12 mouse cellular contexts compared by ENCODE assay signal in the genomic region with DNA sequence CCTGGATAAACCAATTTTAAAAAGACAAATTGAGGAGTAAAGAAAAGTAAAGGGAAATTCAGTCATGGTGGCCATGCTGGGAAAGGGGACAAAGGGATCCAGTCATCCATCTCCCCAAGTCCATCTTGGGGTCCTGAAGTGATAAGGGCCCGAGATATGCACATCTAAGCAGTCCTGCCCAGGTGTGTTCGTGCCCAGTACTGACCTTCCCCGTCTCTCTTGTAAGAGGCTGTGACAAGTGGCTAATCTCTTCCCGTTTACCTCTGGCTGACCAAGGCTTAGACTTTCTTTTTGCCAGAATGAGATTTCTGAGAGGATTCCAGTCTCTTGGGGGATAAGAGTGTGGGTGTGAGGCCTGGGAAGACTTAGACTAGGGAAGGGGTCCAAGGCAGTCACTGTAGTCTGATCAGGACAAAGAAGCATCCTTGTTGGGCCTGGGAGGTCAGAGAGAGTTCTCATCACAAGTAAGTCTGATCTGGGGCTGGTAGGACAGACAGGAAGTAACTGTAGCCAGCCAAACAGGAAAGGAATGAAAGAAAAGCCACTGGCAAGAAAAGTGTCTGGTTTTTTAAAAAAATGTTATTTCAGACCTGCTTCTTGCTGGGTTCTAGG. TPM values are rescaled to one million over a fixed set of nuclear protein-coding genes. Genes with fewer than 3 reads are reported as not detected.
DNase-seq lines count a peak whose midpoint lies in the region; ATAC-seq and TF ChIP-seq lines count a peak whose summit lies in the region.
"Had no signal": no experiment of that assay in that cellular context is flagged by ENCODE, and none has a peak within 500 bp of the region (broad histone marks: within the 10 kb centered on the region; RNA-seq: fewer than 3 reads in every experiment).

No protein-coding gene starts in this region.

- no peak for ATAC-seq in lung, postnatal 0 days
- ATAC-seq in liver, embryonic 12.5 days: no peak
- ATAC-seq: inflammation-experienced regulatory T-cells, adult 6 months had no signal

- TF ChIP-seq POLR2A in lung, adult 2 months (IDR thresholded peaks at IDR 0.05; ENCODE audit: borderline replicate concordance, extremely low read depth, low read depth, low read length): no peak

- TF ChIP-seq CTCF in gastrocnemius, adult 2 months (IDR thresholded peaks at IDR 0.05): no peak
- TF ChIP-seq CTCF in lung, postnatal 0 days (IDR thresholded peaks at IDR 0.05): no peak
- no peak for TF ChIP-seq CTCF in lung, adult 2 months (IDR thresholded peaks at IDR 0.05; ENCODE audit: insufficient read depth, low read length)

- H3K36me3 ChIP-seq in lung, postnatal 0 days (ENCODE audit: insufficient read depth, low read length): no peaks in the 10 kb centered on the region
- peaks cover 2% of the 10 kb centered on the region; the same call in 1 of the 2 replicates for H3K36me3 ChIP-seq in liver, embryonic 12.5 days

- DNase-seq in gastrocnemius, adult 2 months: no peak
- no peak for DNase-seq in gastrocnemius, postnatal 14 days
- no peak for DNase-seq in lung, postnatal 0 days (ENCODE audit: low spot score)
- DNase-seq in lung, adult 2 months: no peak
- DNase-seq in layer of hippocampus, adult 8-10 months (ENCODE audit: low spot score in 2 of 2): no peak
- no peak for DNase-seq in adrenal gland, adult 2 months
- DNase-seq in adrenal gland, adult 18-20 months (ENCODE audit: low spot score in 2 of 2): no peak

- no peak overlapping the region for H3K4me2 ChIP-seq in lung, postnatal 0 days (replicated peaks; ENCODE audit: low read depth, low read length)
- H3K4me2 ChIP-seq in liver, embryonic 12.5 days: peak overlapping the region; percentile 31

- WGBS in lung, postnatal 0 days: 34% methylated on average over 4 of the region's 4 CpGs
- 53% methylated on average over 4 of the region's 4 CpGs for WGBS in lung, adult 2 months
- WGBS in liver, embryonic 12.5 days (ENCODE audit: insufficient replicate concordance): 50% methylated on average over 4 of the region's 4 CpGs

- intact Hi-C loops in gastrocnemius, adult 2 months (cut with DNase I): no loop called here
- intact Hi-C loops in gastrocnemius, postnatal 14 days (cut with DNase I; ENCODE audit: low total_unique reads): no loop called here

- peak overlapping the region; percentile 63 for H3K27ac ChIP-seq in gastrocnemius, adult 2 months
- peak overlapping the region; percentile 64 for H3K27ac ChIP-seq in lung, postnatal 0 days (ENCODE audit: low read length)
- no peak overlapping the region for H3K27ac ChIP-seq in liver, embryonic 12.5 days

- no peaks in the 10 kb centered on the region for H3K27me3 ChIP-seq in lung, postnatal 0 days (replicated peaks; ENCODE audit: insufficient read depth, low read length)
- H3K27me3 ChIP-seq in liver, embryonic 12.5 days (replicated peaks): peaks cover 37% of the 10 kb centered on the region

- no peak for TF ChIP-seq EP300 in lung, postnatal 0 days (IDR thresholded peaks at IDR 0.05)

- H3K4me1 ChIP-seq in lung, postnatal 0 days (ENCODE audit: insufficient read depth, low read depth, low read length): peaks cover 13% of the 10 kb centered on the region
- H3K4me1 ChIP-seq in lung, adult 2 months (ENCODE audit: control insufficient read depth, insufficient read depth, low read length): no peaks in the 10 kb centered on the region; the same call in 1 of the 2 replicates
- peaks cover 51% of the 10 kb centered on the region for H3K4me1 ChIP-seq in liver, embryonic 12.5 days

- no peak overlapping the region for H3K4me3 ChIP-seq in gastrocnemius, adult 2 months
- no peak overlapping the region for H3K4me3 ChIP-seq in lung, postnatal 0 days (ENCODE audit: low read depth, low read length)
- H3K4me3 ChIP-seq in lung, adult 2 months (replicated peaks; ENCODE audit: extremely low read depth, low read depth, low read length): no peak overlapping the region
- no peak overlapping the region for H3K4me3 ChIP-seq in liver, embryonic 12.5 days
- H3K4me3 ChIP-seq: megakaryocyte, embryonic 14.5 days had no signal

- H3K9me3 ChIP-seq in lung, postnatal 0 days (ENCODE audit: low read length): no peaks in the 10 kb centered on the region
- no peaks in the 10 kb centered on the region for H3K9me3 ChIP-seq in liver, embryonic 12.5 days (replicated peaks)
- H3K9me3 ChIP-seq: megakaryocyte, embryonic 14.5 days had no signal

- no peak overlapping the region for H3K9ac ChIP-seq in lung, postnatal 0 days (replicated peaks; ENCODE audit: low read depth)
- H3K9ac ChIP-seq in liver, embryonic 12.5 days: no peak overlapping the region

RNA-seq across cellular contexts. Expression of a gene that starts 5.3 kb away (rescaled TPM):
- 1 to 10 TPM; 1.3 to 2.7 TPM for total RNA-seq in gastrocnemius, adult 2 months (2021)
- 1 to 10 TPM; 2.3 to 4.0 TPM for total RNA-seq in gastrocnemius, postnatal 14 days (2021)
- polyA plus RNA-seq in lung, postnatal 0 days (2015; fragmentation: Nextera tagmentation; extraction: Ambion mirVana): 67.5 and 72.6 TPM in 2 replicates
- 14.5 and 19.4 TPM in 2 replicates for polyA plus RNA-seq in lung, adult 2 months (2012; rRNA removed)
- 36.1 and 37.0 TPM in 2 replicates for polyA plus RNA-seq in liver, embryonic 12.5 days (2016; fragmentation: Nextera tagmentation; extraction: Ambion mirVana)
- total RNA-seq in layer of hippocampus, adult 8-10 months (2022): 1 to 10 TPM; 4.7 to 7.3 (median 5.7) TPM
- total RNA-seq in adrenal gland, adult 2 months (2021): 1 to 10 TPM; 5.7 to 7.8 TPM
- polyA plus RNA-seq in adrenal gland, adult 2 months (2012; rRNA removed): 3.3 and 3.7 TPM in 2 replicates
- total RNA-seq in adrenal gland, adult 18-20 months (2021): 1 to 10 TPM; 5.4 to 6.3 TPM
- polyA plus RNA-seq: inflammation-experienced regulatory T-cells, adult 6 months had no signal

RNA-seq across cellular contexts. Expression of a gene that starts 57.9 kb away (rescaled TPM):
- not detected for total RNA-seq in gastrocnemius, adult 2 months (2021)
- total RNA-seq in gastrocnemius, postnatal 14 days (2021): not detected
- 2.5 and 3.8 TPM in 2 replicates for polyA plus RNA-seq in lung, postnatal 0 days (2015; fragmentation: Nextera tagmentation; extraction: Ambion mirVana)
- polyA plus RNA-seq in lung, adult 2 months (2012; rRNA removed): 0.40 and 12.4 TPM in 2 replicates
- polyA plus RNA-seq in liver, embryonic 12.5 days (2016; fragmentation: Nextera tagmentation; extraction: Ambion mirVana): 2.2 and 2.7 TPM in 2 replicates
- total RNA-seq in layer of hippocampus, adult 8-10 months (2022): not detected
- not detected for total RNA-seq in adrenal gland, adult 2 months (2021)
- polyA plus RNA-seq in adrenal gland, adult 2 months (2012; rRNA removed): not detected in 2 replicates
- not detected for total RNA-seq in adrenal gland, adult 18-20 months (2021)
- total RNA-seq: common myeloid progenitor, adult 5-6 weeks; left cerebral cortex, postnatal 10 days had no signal
- polyA plus RNA-seq: inflammation-experienced regulatory T-cells, adult 6 months had no signal
